Mouse (Mus musculus): ENCODE results near the gene Eif4e.

Gene Eif4e

GRCm38 (mm10) chr3:138587137-138587536 lies 61.2 kb downstream of the Eif4e start:
- DNase-seq (ENCODE audit: low spot score), result no peak

- no peak for DNase-seq (ENCODE audit: low spot score)
Measured at GRCm38 (mm10) chr3:138588001-138588400, 62.0 kb downstream of the Eif4e start.

GRCm38 (mm10) chr3:138591002-138591401 lies 65.0 kb downstream of the Eif4e start:
- no peak for DNase-seq (ENCODE audit: low spot score)

- no peak for DNase-seq (ENCODE audit: low spot score)
Measured at GRCm38 (mm10) chr3:138591806-138592365, 65.9 kb downstream of the Eif4e start.

GRCm38 (mm10) chr3:138593131-138593530 lies 67.2 kb downstream of the Eif4e start:
- no peak for DNase-seq (ENCODE audit: low spot score)

- no peak for DNase-seq (ENCODE audit: low spot score)
Measured at GRCm38 (mm10) chr3:138593911-138594310, 67.9 kb downstream of the Eif4e start.

- DNase-seq (ENCODE audit: low spot score), result no peak
Measured at GRCm38 (mm10) chr3:138601076-138601475, 75.1 kb downstream of the Eif4e start.

GRCm38 (mm10) chr3:138605132-138605531 lies 79.2 kb downstream of the Eif4e start:
- no peak for DNase-seq (ENCODE audit: low spot score)

- no peak for DNase-seq (ENCODE audit: low spot score)
Measured at GRCm38 (mm10) chr3:138608665-138609064, 82.7 kb downstream of the Eif4e start.

Measured in MN1 (cell line).